In genomic region chr6:134151853-134152505, GRCm38 (mm10) we compare ENCODE assay signal across 8 mouse cellular contexts.
DNase-seq lines count a peak whose midpoint lies in the region; ATAC-seq and TF ChIP-seq lines count a peak whose summit lies in the region.

No protein-coding gene starts in this region.

- peak; percentile 43 to 46 for ATAC-seq in hematopoietic stem cell, adult 5-6 weeks (replicated peaks in 1 of 2; ENCODE audit: insufficient read depth in 1 of 2, low FRiP score in 2 of 2, low TSS enrichment in 1 of 2, low read depth in 1 of 2, poor library complexity in 2 of 2, severe bottlenecking in 2 of 2)

- H3K27ac ChIP-seq in embryonic fibroblast, embryonic 13.5 days (ENCODE audit: insufficient read depth, low read length) = peak overlapping the region; percentile 90

- no peaks in the 10 kb centered on the region for H3K27me3 ChIP-seq in myocyte (ENCODE audit: control insufficient read depth, insufficient read depth, insufficient read length)

- DNase-seq in left cerebral cortex, adult 11 months (ENCODE audit: low spot score) = peak; percentile 48
- no peak for DNase-seq in left cerebral cortex, postnatal 4 days
- peak; percentile 55 to 77 for DNase-seq in left cerebral cortex, postnatal 10 days (ENCODE audit: extremely low spot score in 1 of 2, low spot score in 2 of 2)
- DNase-seq in cerebellum, postnatal 36 days = no peak
- no peak for DNase-seq in thymus, postnatal 4 days

- no peak for TF ChIP-seq POLR2A in embryonic fibroblast, embryonic 13.5 days (IDR thresholded peaks at IDR 0.05; ENCODE audit: low read depth, low read length)
- TF ChIP-seq POLR2A in myocyte (IDR thresholded peaks at IDR 0.05; ENCODE audit: insufficient read length, low read depth) = no peak

- H3K4me1 ChIP-seq in embryonic fibroblast, embryonic 13.5 days (ENCODE audit: control insufficient read depth, insufficient read depth, low read length) = peaks cover 10% of the 10 kb centered on the region

- H3K79me2 ChIP-seq in myocyte (ENCODE audit: control insufficient read depth, insufficient read depth) = no peaks in the 10 kb centered on the region

- TF ChIP-seq CTCF in embryonic fibroblast, embryonic 13.5 days (IDR thresholded peaks at IDR 0.05; ENCODE audit: borderline replicate concordance, insufficient read depth, low read length) = no peak

- intact Hi-C loops in left cerebral cortex, postnatal 4 days (cut with DNase I) = loop anchor here (5.0 kb wide), 1 partner anchor 115 kb away; the partner anchor contains the start of gene Etv6
- intact Hi-C loops in left cerebral cortex, postnatal 10 days (cut with DNase I) = loop anchor here (5.0 kb wide), 1 partner anchor 115 kb away; the partner anchor contains the start of gene Etv6

- no peak overlapping the region for H3ac ChIP-seq in myocyte (ENCODE audit: control insufficient read depth, insufficient read length)

- H3K36me3 ChIP-seq in myocyte (ENCODE audit: control insufficient read depth, insufficient read depth) = peaks cover 7% of the 10 kb centered on the region

- peak overlapping the region; percentile 73 for H3K4me2 ChIP-seq in myocyte (ENCODE audit: low read depth)

- H3K4me3 ChIP-seq in embryonic fibroblast, embryonic 13.5 days (ENCODE audit: insufficient read depth, low read length) = no peak overlapping the region
- no peak overlapping the region for H3K4me3 ChIP-seq in myocyte

TF ChIP-seq in myocyte, 11 proteins besides CTCF, POLR2A, EP300 and RAD21:
- TF ChIP-seq CEBPB (IDR thresholded peaks at IDR 0.05; ENCODE audit: insufficient read depth, poor library complexity, severe bottlenecking) = no peak
- no peak for TF ChIP-seq TCF3 (IDR thresholded peaks at IDR 0.05; ENCODE audit: insufficient read length, low read depth)

Comparison
In these comparisons a context has a peak if more than half of its experiments do, and no peak if none do; other contexts are left out.
1. DNase-seq: peak in left cerebral cortex, adult 11 months (single experiment) and left cerebral cortex, postnatal 10 days (2 of 2); none in left cerebral cortex, postnatal 4 days (single experiment), cerebellum, postnatal 36 days (0 of 2) and thymus, postnatal 4 days (single experiment).